Mouse (Mus musculus): ENCODE results near the gene Farp1. TPM values are rescaled to one million over a fixed set of nuclear protein-coding genes. Genes with fewer than 3 reads are reported as not detected.

The Farp1 gene
- polyA plus RNA-seq, 1 experiment from 2014 or later, result 36.8 TPM

- no peaks in the 10 kb centered on the region; the same call in 1 of the 2 replicates for H3K9me3 ChIP-seq (ENCODE audit: low read depth, low read length)
- H3K4me1 ChIP-seq (ENCODE audit: insufficient read depth), result no peaks in the 10 kb centered on the region
- no peak for TF ChIP-seq CTCF (IDR thresholded peaks at IDR 0.05; ENCODE audit: low read depth)
- no peak overlapping the region for H3K4me2 ChIP-seq
- no peaks in the 10 kb centered on the region for H3K27me3 ChIP-seq (ENCODE audit: insufficient read depth, low read length)
- no peak for ATAC-seq (ENCODE audit: insufficient read depth)
- H3K27ac ChIP-seq (ENCODE audit: low read depth), result no peak overlapping the region
- H3K9ac ChIP-seq, result no peak overlapping the region
- DNase-seq, result no peak
- H3K36me3 ChIP-seq (ENCODE audit: insufficient read depth), result no peaks in the 10 kb centered on the region
- WGBS, result 76% methylated on average over 5 of the region's 5 CpGs
- H3K4me3 ChIP-seq (ENCODE audit: low read depth, low read length), result no peak overlapping the region
Observed at GRCm38 (mm10) chr14:121022403-121022802, 12.6 kb upstream of the Farp1 start.

GRCm38 (mm10) chr14:121025381-121025780, 9.6 kb upstream of the Farp1 start:
- DNase-seq, result peak; percentile 77
- no peak overlapping the region for H3K9ac ChIP-seq

GRCm38 (mm10) chr14:121031396-121031795, 3.6 kb upstream of the Farp1 start:
- Histone ChIP-seq H3K9ac (no peak overlapping the region), H3K4me1 (ENCODE audit: insufficient read depth) (no peaks in the 10 kb centered on the region), H3K27ac (ENCODE audit: low read depth) (no peak overlapping the region), H3K9me3 (ENCODE audit: low read depth, low read length) (no peaks in the 10 kb centered on the region; the same call in 1 of the 2 replicates), H3K27me3 (ENCODE audit: insufficient read depth, low read length) (no peaks in the 10 kb centered on the region), H3K36me3 (ENCODE audit: insufficient read depth) (no peaks in the 10 kb centered on the region), H3K4me3 (ENCODE audit: low read depth, low read length) (no peak overlapping the region), H3K4me2 (no peak overlapping the region)
- 66% methylated on average over 2 of the region's 2 CpGs for WGBS
- ATAC-seq (ENCODE audit: insufficient read depth) (no peak), DNase-seq (no peak)
- no peak for TF ChIP-seq CTCF (IDR thresholded peaks at IDR 0.05; ENCODE audit: low read depth)

More at GRCm38 (mm10) chr14:121025381-121025780, 9.6 kb upstream of the Farp1 start:
- ATAC-seq (ENCODE audit: insufficient read depth), result peak; percentile 82
- TF ChIP-seq CTCF (IDR thresholded peaks at IDR 0.05; ENCODE audit: low read depth), result no peak
- Histone ChIP-seq H3K4me3 (ENCODE audit: low read depth, low read length) (no peak overlapping the region), H3K9me3 (ENCODE audit: low read depth, low read length) (no peaks in the 10 kb centered on the region), H3K36me3 (ENCODE audit: insufficient read depth) (no peaks in the 10 kb centered on the region), H3K4me2 (no peak overlapping the region), H3K27me3 (ENCODE audit: insufficient read depth, low read length) (no peaks in the 10 kb centered on the region), H3K4me1 (ENCODE audit: insufficient read depth) (no peaks in the 10 kb centered on the region), H3K27ac (ENCODE audit: low read depth) (peak overlapping the region; percentile 77)
- 50% methylated on average over 8 of the region's 8 CpGs for WGBS

GRCm38 (mm10) chr14:121034525-121034924, 475 bp upstream of the Farp1 start:
- Histone ChIP-seq H3K4me1 (ENCODE audit: insufficient read depth) (peaks cover 13% of the 10 kb centered on the region; the same call in 1 of the 2 replicates), H3K4me2 (peak overlapping the region; percentile 93), H3K27ac (ENCODE audit: low read depth) (no peak overlapping the region), H3K27me3 (ENCODE audit: insufficient read depth, low read length) (no peaks in the 10 kb centered on the region), H3K4me3 (ENCODE audit: low read depth, low read length) (peak overlapping the region; percentile 90), H3K9me3 (ENCODE audit: low read depth, low read length) (no peaks in the 10 kb centered on the region; the same call in 1 of the 2 replicates), H3K36me3 (ENCODE audit: insufficient read depth) (no peaks in the 10 kb centered on the region), H3K9ac (peak overlapping the region; percentile 91)
- 23% methylated on average over 10 of the region's 10 CpGs for WGBS
- peak; percentile 13 for DNase-seq
- ATAC-seq (ENCODE audit: insufficient read depth), result no peak
- TF ChIP-seq CTCF (IDR thresholded peaks at IDR 0.05; ENCODE audit: low read depth), result no peak

- Histone ChIP-seq H3K9me3 (ENCODE audit: low read depth, low read length) (no peaks in the 10 kb centered on the region; the same call in 1 of the 2 replicates), H3K9ac (peak overlapping the region; percentile 91), H3K4me3 (ENCODE audit: low read depth, low read length) (peak overlapping the region; percentile 90), H3K4me2 (peak overlapping the region; percentile 93), H3K36me3 (ENCODE audit: insufficient read depth) (no peaks in the 10 kb centered on the region), H3K27ac (ENCODE audit: low read depth) (peak overlapping the region; percentile 87), H3K27me3 (ENCODE audit: insufficient read depth, low read length) (no peaks in the 10 kb centered on the region), H3K4me1 (ENCODE audit: insufficient read depth) (peaks cover 13% of the 10 kb centered on the region; the same call in 1 of the 2 replicates)
- under 1% methylated on average over 85 of the region's 100 CpGs for WGBS
- DNase-seq (peak; percentile 83), ATAC-seq (ENCODE audit: insufficient read depth) (peak; percentile 86)
- peak; percentile 32; the same call in 1 of the 2 replicates for TF ChIP-seq CTCF (IDR thresholded peaks at IDR 0.05; ENCODE audit: low read depth)
Observed at GRCm38 (mm10) chr14:121035663-121036473, 868 bp downstream of the Farp1 start.

- no peaks in the 10 kb centered on the region for H3K27me3 ChIP-seq (ENCODE audit: insufficient read depth, low read length)
- no peaks in the 10 kb centered on the region for H3K36me3 ChIP-seq (ENCODE audit: insufficient read depth)
- no peak for TF ChIP-seq CTCF (IDR thresholded peaks at IDR 0.05; ENCODE audit: low read depth)
- no peaks in the 10 kb centered on the region for H3K9me3 ChIP-seq (ENCODE audit: low read depth, low read length)
- no peak for ATAC-seq (ENCODE audit: insufficient read depth)
- H3K4me1 ChIP-seq (ENCODE audit: insufficient read depth), result peaks cover 13% of the 10 kb centered on the region; the same call in 1 of the 2 replicates
- peak; percentile 61 for DNase-seq
- peak overlapping the region; percentile 90 for H3K4me3 ChIP-seq (ENCODE audit: low read depth, low read length)
- WGBS, result under 1% methylated on average over 19 of the region's 19 CpGs
- peak overlapping the region; percentile 87 for H3K27ac ChIP-seq (ENCODE audit: low read depth)
- H3K9ac ChIP-seq, result peak overlapping the region; percentile 91
- H3K4me2 ChIP-seq, result peak overlapping the region; percentile 93
Observed at GRCm38 (mm10) chr14:121036612-121037221, 1.7 kb downstream of the Farp1 start.

- Histone ChIP-seq H3K27me3 (ENCODE audit: insufficient read depth, low read length) (no peaks in the 10 kb centered on the region), H3K9ac (peak overlapping the region; percentile 91), H3K36me3 (ENCODE audit: insufficient read depth) (no peaks in the 10 kb centered on the region), H3K27ac (ENCODE audit: low read depth) (peak overlapping the region; percentile 87), H3K4me1 (ENCODE audit: insufficient read depth) (peaks cover 13% of the 10 kb centered on the region; the same call in 1 of the 2 replicates), H3K9me3 (ENCODE audit: low read depth, low read length) (no peaks in the 10 kb centered on the region), H3K4me2 (peak overlapping the region; percentile 93), H3K4me3 (ENCODE audit: low read depth, low read length) (peak overlapping the region; percentile 90)
- peak; percentile 74 for DNase-seq
- no peak for TF ChIP-seq CTCF (IDR thresholded peaks at IDR 0.05; ENCODE audit: low read depth)
- 5% methylated on average over 7 of the region's 7 CpGs for WGBS
- ATAC-seq (ENCODE audit: insufficient read depth), result no peak
Observed at GRCm38 (mm10) chr14:121037276-121037675, 2.3 kb downstream of the Farp1 start.

All from lung, embryonic 14.5 days (tissue).